Mouse (Mus musculus): Measurements from ENCODE around the gene Parva.

Parva gene

GRCm38 (mm10) chr7:112473649-112474435 lies 46.5 kb downstream of the Parva start:
- no peak for DNase-seq

- no peak for DNase-seq
Observed at GRCm38 (mm10) chr7:112479116-112479515, 51.8 kb downstream of the Parva start.

GRCm38 (mm10) chr7:112481031-112481430 lies 53.7 kb downstream of the Parva start:
- DNase-seq, result no peak

GRCm38 (mm10) chr7:112482572-112482971 lies 55.3 kb downstream of the Parva start:
- no peak for DNase-seq

- no peak for DNase-seq
Observed at GRCm38 (mm10) chr7:112483382-112483781, 56.1 kb downstream of the Parva start.

- DNase-seq, result no peak
Observed at GRCm38 (mm10) chr7:112490825-112491224, 63.5 kb downstream of the Parva start.

GRCm38 (mm10) chr7:112491737-112492136 lies 64.4 kb downstream of the Parva start:
- DNase-seq, result no peak

- DNase-seq, result no peak
Observed at GRCm38 (mm10) chr7:112495950-112496349, 68.6 kb downstream of the Parva start.

- DNase-seq, result no peak
Observed at GRCm38 (mm10) chr7:112496921-112497320, 69.6 kb downstream of the Parva start.

GRCm38 (mm10) chr7:112498591-112499301 lies 71.4 kb downstream of the Parva start:
- no peak for DNase-seq

GRCm38 (mm10) chr7:112499453-112500133 lies 72.3 kb downstream of the Parva start:
- DNase-seq, result no peak

GRCm38 (mm10) chr7:112500134-112500490 lies 72.8 kb downstream of the Parva start:
- no peak for DNase-seq

GRCm38 (mm10) chr7:112502050-112502809 lies 74.9 kb downstream of the Parva start:
- DNase-seq, result no peak

- DNase-seq, result no peak
Observed at GRCm38 (mm10) chr7:112502845-112503244, 75.5 kb downstream of the Parva start.

GRCm38 (mm10) chr7:112503448-112503847 lies 76.1 kb downstream of the Parva start:
- DNase-seq, result no peak

GRCm38 (mm10) chr7:112503917-112504316 lies 76.6 kb downstream of the Parva start:
- peak; percentile 11 for DNase-seq

- no peak for DNase-seq
Observed at GRCm38 (mm10) chr7:112509107-112509506, 81.8 kb downstream of the Parva start.

GRCm38 (mm10) chr7:112510336-112511048 lies 83.2 kb downstream of the Parva start:
- no peak for DNase-seq

GRCm38 (mm10) chr7:112511309-112511708 lies 84.0 kb downstream of the Parva start:
- DNase-seq, result no peak

- DNase-seq, result no peak
Observed at GRCm38 (mm10) chr7:112512257-112512656, 85.0 kb downstream of the Parva start.

- DNase-seq, result no peak
Observed at GRCm38 (mm10) chr7:112512895-112513294, 85.6 kb downstream of the Parva start.

- no peak for DNase-seq
Observed at GRCm38 (mm10) chr7:112514636-112515193, 87.4 kb downstream of the Parva start.

All from thymus, postnatal 4 days (tissue).